Mouse (Mus musculus) liver, embryonic 14.5 days (tissue): ENCODE measurements around the gene Gm9040. TPM values are rescaled to one million over a fixed set of nuclear protein-coding genes. Genes with fewer than 3 reads are reported as not detected.
"Not testable (repeated sequence)": the region's sequence is repeated elsewhere in the genome, so short reads cannot be mapped to it uniquely, and the experiment has no call there.

Experiments
- ATAC-seq: fragments of 200-750 bp; cut with Nextera tagmentation; 2 replicates; pipeline ENCODE4 v1.8.0; 2017; ENCODE audit warnings: moderate number of reproducible peaks, mild to moderate bottlenecking, moderate library complexity; ENCODE audit not compliant: insufficient read depth
- DNase-seq, 3 experiments: peaks; one replicate each; pipeline ENCODE4 v3.0.0-alpha.2; 2012 to 2013; ENCODE audit warnings: low read depth in 3 of 3, low spot score in 3 of 3
- H3K27ac ChIP-seq: fragments of 300-500 bp; sonication (generic); 2 replicates; pipeline ENCODE4 v1.5.1; 2014; ENCODE audit warnings: moderate library complexity, mild to moderate bottlenecking, control low read depth, inconsistent platforms
- H3K27me3 ChIP-seq: fragments of 300-500 bp; sonication (generic); 2 replicates; pipeline ENCODE4 v1.6.1; 2014; ENCODE audit warnings: mild to moderate bottlenecking, low read length, moderate library complexity; ENCODE audit not compliant: control insufficient read depth, insufficient read depth
- H3K36me3 ChIP-seq: fragments of 300-500 bp; sonication (generic); replicated peaks from 2 replicates; pipeline ENCODE4 v1.6.1; 2014; ENCODE audit warnings: low read depth; ENCODE audit not compliant: control insufficient read depth, insufficient read depth
- H3K4me1 ChIP-seq, 2 experiments: fragments of 200-500 bp in 1 of 2; fragments of 300-500 bp in 1 of 2; sonication (generic) in 1 of 2; replicated peaks; 2 replicates each; pipeline ENCODE4 v1.6.1; 2012 to 2014; ENCODE audit warnings: antibody characterized with exemption in 1 of 2, inconsistent platforms in 1 of 2, low read length in 1 of 2; ENCODE audit not compliant: control insufficient read depth in 2 of 2, insufficient read depth in 2 of 2
- H3K4me2 ChIP-seq: fragments of 300-500 bp; sonication (generic); 2 replicates; pipeline ENCODE4 v1.6.1; 2014; ENCODE audit warnings: low read depth, mild to moderate bottlenecking, control low read depth, moderate library complexity
- H3K4me3 ChIP-seq, 2 experiments: fragments of 200-500 bp in 1 of 2; fragments of 300-500 bp in 1 of 2; sonication (generic) in 1 of 2; 2 replicates each; pipeline ENCODE4 v1.5.1; 2012 to 2014; ENCODE audit warnings: low read depth in 2 of 2, low read length in 2 of 2, mild to moderate bottlenecking in 2 of 2, control low read depth in 1 of 2, inconsistent platforms in 1 of 2, moderate library complexity in 1 of 2; ENCODE audit not compliant: insufficient read depth in 1 of 2
- H3K9ac ChIP-seq: fragments of 300-500 bp; sonication (generic); replicated peaks from 2 replicates; pipeline ENCODE4 v1.6.1; 2014; ENCODE audit warnings: mild to moderate bottlenecking, control low read depth, moderate library complexity
- H3K9me3 ChIP-seq: fragments of 300-500 bp; sonication (generic); 2 replicates; pipeline ENCODE4 v1.6.1; 2016; ENCODE audit warnings: low read length, mixed read lengths; ENCODE audit not compliant: control insufficient read depth
- CTCF ChIP-seq: IDR thresholded peaks from 2 replicates; pipeline ENCODE4 v1.5.1; 2016; ENCODE audit warnings: antibody characterized with exemption, low read depth, control low read depth
- EP300 ChIP-seq: IDR thresholded peaks from 2 replicates; pipeline ENCODE4 v1.6.1; 2016; ENCODE audit warnings: antibody characterized with exemption, low read depth
- WGBS: fragments of 180-500 bp; shearing (Covaris S2); extraction: QIAGEN DNeasy Blood & Tissue Kit; methylation state at CpG from one replicate; pipeline ENCODE4 v1.1.7; 2014; ENCODE audit not compliant: insufficient replicate concordance; 5-methylcytosine and 5-hydroxymethylcytosine counted together
- polyA plus RNA-seq, 2 experiments: library from polyadenylated mRNA; depleted of rRNA in 1 of 2; stranded (reverse) in 1 of 2; unstranded in 1 of 2; fragments of >200 nt; fragmentation: Nextera tagmentation in 1 of 2; extraction: Ambion mirVana in 1 of 2; gene quantifications; 2 replicates each; pipeline versions ENCODE4 v1.2.1 to v1.2.3; 2012 to 2014

Gm9040 gene
- polyA plus RNA-seq (2012; rRNA removed) (not detected in 2 replicates), polyA plus RNA-seq (2014; fragmentation: Nextera tagmentation; extraction: Ambion mirVana) (not detected in 2 replicates)

DNA sequence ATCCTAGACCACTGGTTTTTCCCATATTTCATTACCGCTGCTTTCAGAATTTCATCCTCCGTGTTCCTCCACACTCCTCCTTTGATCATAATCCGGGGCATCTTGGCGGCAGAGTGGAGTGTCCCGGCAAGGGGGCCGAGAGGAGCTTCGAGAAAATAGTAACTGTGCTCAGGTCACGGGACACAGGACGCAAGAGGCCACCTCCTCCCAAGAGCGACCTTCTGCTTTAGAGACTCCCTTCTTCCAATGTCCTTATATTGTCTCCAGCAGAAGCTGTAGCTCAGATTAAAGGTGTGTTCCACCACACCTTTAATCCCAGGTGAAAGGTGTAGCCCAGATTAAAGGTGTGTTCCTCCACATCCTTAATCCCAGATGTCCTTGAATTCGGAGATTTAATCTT lies at the start of gene Gm9040:
Gene Gm9040 (minus strand): TSS at position 101 of the 400 bp plus-strand sequence.
- not testable (repeated sequence) for H3K9me3 ChIP-seq, H3K27me3 ChIP-seq, H3K9ac ChIP-seq, DNase-seq, H3K36me3 ChIP-seq, H3K27ac ChIP-seq, ATAC-seq, H3K4me2 ChIP-seq, H3K4me1 ChIP-seq, H3K4me3 ChIP-seq
- no CpG with 5 or more reads among the region's 11 CpGs for WGBS

DNA sequence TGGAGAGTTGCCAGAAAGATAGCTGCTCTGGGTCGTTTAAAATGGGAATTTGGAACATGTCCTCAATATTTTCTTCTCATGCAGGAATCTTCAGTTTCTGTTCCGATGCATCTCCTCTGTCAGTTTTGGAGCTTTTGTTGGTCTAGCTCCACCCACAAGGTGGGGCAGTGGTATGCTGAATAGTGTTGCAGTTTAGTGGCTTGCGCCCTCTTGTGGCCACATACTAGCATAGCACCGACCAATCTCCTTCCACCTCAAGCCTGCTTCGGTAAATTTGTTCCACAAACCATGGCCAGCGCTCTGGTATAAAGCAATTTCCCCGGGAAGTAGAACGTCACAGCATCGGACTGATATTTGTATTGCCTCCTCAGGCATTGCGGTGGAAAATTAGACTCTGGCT lies 43.7 kb upstream of the Gm9040 start:
- TF ChIP-seq CTCF, result peak; percentile 93
- TF ChIP-seq EP300, result no peak
- no peak; the same call in 1 of the 2 replicates for ATAC-seq
- no peaks in the 10 kb centered on the region for H3K4me1 ChIP-seq

DNA sequence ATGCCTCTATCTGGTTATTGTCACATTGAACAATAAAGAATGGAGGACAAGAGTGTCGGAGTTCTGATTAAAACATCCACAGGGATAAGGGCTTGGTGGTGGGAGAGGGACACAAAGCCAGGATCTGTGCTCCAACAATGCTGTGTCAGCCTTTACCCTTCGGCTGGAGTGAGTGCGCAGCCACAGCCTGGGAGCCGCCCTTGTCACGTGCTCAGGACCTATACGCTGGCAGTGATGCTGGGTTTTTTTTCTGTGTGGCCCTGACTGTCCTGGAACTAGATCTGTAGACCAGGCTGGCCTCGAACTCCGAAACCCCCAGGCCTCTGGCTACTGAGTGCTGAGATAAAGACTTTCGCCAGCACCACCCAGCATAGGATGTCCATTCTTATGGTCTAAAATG lies 42.7 kb upstream of the Gm9040 start:
- DNase-seq (no peak), ATAC-seq (no peak)
- no peaks in the 10 kb centered on the region for H3K4me1 ChIP-seq
- H3K27me3 ChIP-seq, result no peaks in the 10 kb centered on the region
- H3K9ac ChIP-seq, result no peak overlapping the region
- no peaks in the 10 kb centered on the region for H3K36me3 ChIP-seq
- H3K4me2 ChIP-seq, result no peak overlapping the region
- H3K27ac ChIP-seq, result no peak overlapping the region
- H3K4me3 ChIP-seq, result no peak overlapping the region
- no peak for TF ChIP-seq EP300
- no peak for TF ChIP-seq CTCF
- H3K9me3 ChIP-seq, result no peaks in the 10 kb centered on the region
- 70% methylated on average over 9 of the region's 9 CpGs for WGBS

More for the DNA sequence above, 43.7 kb upstream of the Gm9040 start:
- H3K27ac ChIP-seq, result no peak overlapping the region
- no peak overlapping the region for H3K4me2 ChIP-seq
- DNase-seq, result peak; percentile 38 to 42 (median 42)
- no peaks in the 10 kb centered on the region for H3K9me3 ChIP-seq
- H3K9ac ChIP-seq, result no peak overlapping the region
- H3K36me3 ChIP-seq, result no peaks in the 10 kb centered on the region
- H3K4me3 ChIP-seq, result no peak overlapping the region
- H3K27me3 ChIP-seq, result no peaks in the 10 kb centered on the region
- WGBS, result 5% methylated on average over 10 of the region's 10 CpGs

DNA sequence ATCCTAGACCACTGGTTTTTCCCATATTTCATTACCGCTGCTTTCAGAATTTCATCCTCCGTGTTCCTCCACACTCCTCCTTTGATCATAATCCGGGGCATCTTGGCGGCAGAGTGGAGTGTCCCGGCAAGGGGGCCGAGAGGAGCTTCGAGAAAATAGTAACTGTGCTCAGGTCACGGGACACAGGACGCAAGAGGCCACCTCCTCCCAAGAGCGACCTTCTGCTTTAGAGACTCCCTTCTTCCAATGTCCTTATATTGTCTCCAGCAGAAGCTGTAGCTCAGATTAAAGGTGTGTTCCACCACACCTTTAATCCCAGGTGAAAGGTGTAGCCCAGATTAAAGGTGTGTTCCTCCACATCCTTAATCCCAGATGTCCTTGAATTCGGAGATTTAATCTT lies 27.2 kb upstream of the Gm9040 start, which contains the start of gene Gm9049:
Gene Gm9049 (minus strand): TSS at position 101 of the 400 bp plus-strand sequence.
- H3K4me1 ChIP-seq, H3K27ac ChIP-seq, H3K9ac ChIP-seq, ATAC-seq, DNase-seq, H3K4me3 ChIP-seq, H3K27me3 ChIP-seq, H3K36me3 ChIP-seq, H3K9me3 ChIP-seq, H3K4me2 ChIP-seq: not testable (repeated sequence)
- 20% methylated on average over 1 of the region's 11 CpGs for WGBS

DNA sequence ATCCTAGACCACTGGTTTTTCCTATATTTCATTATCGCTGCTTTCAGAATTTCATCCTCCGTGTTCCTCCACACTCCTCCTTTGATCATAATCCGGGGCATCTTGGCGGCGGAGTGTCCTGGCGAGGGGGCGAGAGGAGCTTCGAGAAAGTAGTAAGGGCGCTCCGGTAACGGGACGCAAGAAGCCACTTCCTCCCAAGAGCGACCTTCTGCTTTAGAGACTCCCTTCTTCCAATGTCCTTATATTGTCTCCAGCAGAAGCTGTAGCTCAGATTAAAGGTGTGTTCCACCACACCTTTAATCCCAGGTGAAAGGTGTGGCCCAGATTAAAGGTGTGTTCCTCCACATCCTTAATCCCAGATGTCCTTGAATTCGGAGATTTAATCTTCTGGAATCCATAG lies 21.8 kb upstream of the Gm9040 start, which contains the start of gene Gm9048:
Gene Gm9048 (minus strand): TSS at position 101 of the 400 bp plus-strand sequence.
- WGBS, result 50% methylated on average over 1 of the region's 14 CpGs
- H3K9me3 ChIP-seq, H3K4me2 ChIP-seq, H3K9ac ChIP-seq, H3K4me1 ChIP-seq, H3K4me3 ChIP-seq, ATAC-seq, H3K27me3 ChIP-seq, H3K27ac ChIP-seq, DNase-seq, H3K36me3 ChIP-seq: not testable (repeated sequence)

DNA sequence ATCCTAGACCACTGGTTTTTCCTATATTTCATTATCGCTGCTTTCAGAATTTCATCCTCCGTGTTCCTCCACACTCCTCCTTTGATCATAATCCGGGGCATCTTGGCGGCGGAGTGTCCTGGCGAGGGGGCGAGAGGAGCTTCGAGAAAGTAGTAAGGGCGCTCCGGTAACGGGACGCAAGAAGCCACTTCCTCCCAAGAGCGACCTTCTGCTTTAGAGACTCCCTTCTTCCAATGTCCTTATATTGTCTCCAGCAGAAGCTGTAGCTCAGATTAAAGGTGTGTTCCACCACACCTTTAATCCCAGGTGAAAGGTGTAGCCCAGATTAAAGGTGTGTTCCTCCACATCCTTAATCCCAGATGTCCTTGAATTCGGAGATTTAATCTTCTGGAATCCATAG lies 16.4 kb upstream of the Gm9040 start, which contains the start of gene Gm9046:
Gene Gm9046 (minus strand): TSS at position 101 of the 400 bp plus-strand sequence.
- not testable (repeated sequence) for H3K27me3 ChIP-seq, ATAC-seq, H3K9ac ChIP-seq, H3K4me3 ChIP-seq, H3K4me1 ChIP-seq, H3K4me2 ChIP-seq, H3K36me3 ChIP-seq, DNase-seq, H3K9me3 ChIP-seq, H3K27ac ChIP-seq
- WGBS, result no CpG with 5 or more reads among the region's 14 CpGs

DNA sequence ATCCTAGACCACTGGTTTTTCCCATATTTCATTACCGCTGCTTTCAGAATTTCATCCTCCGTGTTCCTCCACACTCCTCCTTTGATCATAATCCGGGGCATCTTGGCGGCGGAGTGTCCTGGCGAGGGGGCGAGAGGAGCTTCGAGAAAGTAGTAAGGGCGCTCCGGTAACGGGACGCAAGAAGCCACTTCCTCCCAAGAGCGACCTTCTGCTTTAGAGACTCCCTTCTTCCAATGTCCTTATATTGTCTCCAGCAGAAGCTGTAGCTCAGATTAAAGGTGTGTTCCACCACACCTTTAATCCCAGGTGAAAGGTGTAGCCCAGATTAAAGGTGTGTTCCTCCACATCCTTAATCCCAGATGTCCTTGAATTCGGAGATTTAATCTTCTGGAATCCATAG lies 11.0 kb upstream of the Gm9040 start, which contains the start of gene Gm9045:
Gene Gm9045 (minus strand): TSS at position 101 of the 400 bp plus-strand sequence.
- not testable (repeated sequence) for H3K4me2 ChIP-seq, H3K4me1 ChIP-seq, H3K4me3 ChIP-seq, ATAC-seq, H3K27ac ChIP-seq, H3K36me3 ChIP-seq, H3K9ac ChIP-seq, DNase-seq, H3K27me3 ChIP-seq, H3K9me3 ChIP-seq
- no CpG with 5 or more reads among the region's 14 CpGs for WGBS

DNA sequence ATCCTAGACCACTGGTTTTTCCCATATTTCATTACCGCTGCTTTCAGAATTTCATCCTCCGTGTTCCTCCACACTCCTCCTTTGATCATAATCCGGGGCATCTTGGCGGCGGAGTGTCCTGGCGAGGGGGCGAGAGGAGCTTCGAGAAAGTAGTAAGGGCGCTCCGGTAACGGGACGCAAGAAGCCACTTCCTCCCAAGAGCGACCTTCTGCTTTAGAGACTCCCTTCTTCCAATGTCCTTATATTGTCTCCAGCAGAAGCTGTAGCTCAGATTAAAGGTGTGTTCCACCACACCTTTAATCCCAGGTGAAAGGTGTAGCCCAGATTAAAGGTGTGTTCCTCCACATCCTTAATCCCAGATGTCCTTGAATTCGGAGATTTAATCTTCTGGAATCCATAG lies 5.5 kb upstream of the Gm9040 start, which contains the start of gene Gm9044:
Gene Gm9044 (minus strand): TSS at position 101 of the 400 bp plus-strand sequence.
- not testable (repeated sequence) for H3K4me1 ChIP-seq, H3K4me3 ChIP-seq, DNase-seq, ATAC-seq, H3K9ac ChIP-seq, H3K36me3 ChIP-seq, H3K27ac ChIP-seq, H3K9me3 ChIP-seq, H3K4me2 ChIP-seq, H3K27me3 ChIP-seq
- no CpG with 5 or more reads among the region's 14 CpGs for WGBS
